Mouse (Mus musculus) frontal cortex, adult (tissue): Measurements from ENCODE around the gene Ptprt.

Experiments
- ATAC-seq: cut with Nextera tagmentation; 2 replicates; pipeline ENCODE4 v1.9.2; 2017; ENCODE audit warnings: mild to moderate bottlenecking, moderate library complexity, mixed read lengths; ENCODE audit not compliant: low TSS enrichment

The Ptprt gene

GRCm38 (mm10) chr2:162581651-162582050, 79.3 kb downstream of the Ptprt start:
- no peak for ATAC-seq

GRCm38 (mm10) chr2:162577819-162578218, 83.1 kb downstream of the Ptprt start:
- no peak for ATAC-seq

- no peak for ATAC-seq
Measured at GRCm38 (mm10) chr2:162572851-162573250, 88.1 kb downstream of the Ptprt start.

- ATAC-seq: peak; percentile 62
Measured at GRCm38 (mm10) chr2:162571037-162571436, 89.9 kb downstream of the Ptprt start.

- ATAC-seq: peak; percentile 62
Measured at GRCm38 (mm10) chr2:162568308-162569100, 92.4 kb downstream of the Ptprt start.

GRCm38 (mm10) chr2:162548312-162548711, 112.6 kb downstream of the Ptprt start:
- peak; percentile 47; the same call in 1 of the 2 replicates for ATAC-seq

- ATAC-seq: no peak
Measured at GRCm38 (mm10) chr2:162531638-162532037, 129.3 kb downstream of the Ptprt start.

GRCm38 (mm10) chr2:162528911-162529310, 132.0 kb downstream of the Ptprt start:
- ATAC-seq: no peak

GRCm38 (mm10) chr2:162515993-162516392, 145.0 kb downstream of the Ptprt start:
- no peak for ATAC-seq

- no peak for ATAC-seq
Measured at GRCm38 (mm10) chr2:162513072-162513471, 147.9 kb downstream of the Ptprt start.

GRCm38 (mm10) chr2:162512094-162512493, 148.9 kb downstream of the Ptprt start:
- no peak for ATAC-seq

- no peak for ATAC-seq
Measured at GRCm38 (mm10) chr2:162509016-162509415, 151.9 kb downstream of the Ptprt start.

GRCm38 (mm10) chr2:162507664-162508063, 153.3 kb downstream of the Ptprt start:
- ATAC-seq: no peak

- ATAC-seq: no peak
Measured at GRCm38 (mm10) chr2:162504850-162505249, 156.1 kb downstream of the Ptprt start.

- ATAC-seq: no peak
Measured at GRCm38 (mm10) chr2:162499501-162499915, 161.4 kb downstream of the Ptprt start.

GRCm38 (mm10) chr2:162498191-162498590, 162.8 kb downstream of the Ptprt start:
- no peak for ATAC-seq

GRCm38 (mm10) chr2:162484036-162484435, 176.9 kb downstream of the Ptprt start:
- ATAC-seq: no peak

- ATAC-seq: no peak
Measured at GRCm38 (mm10) chr2:162443106-162443505, 217.8 kb downstream of the Ptprt start.

- no peak for ATAC-seq
Measured at GRCm38 (mm10) chr2:162436646-162437045, 224.3 kb downstream of the Ptprt start.

- ATAC-seq: peak; percentile 98
Measured at GRCm38 (mm10) chr2:162430171-162430570, 230.8 kb downstream of the Ptprt start.

GRCm38 (mm10) chr2:162426114-162426513, 234.8 kb downstream of the Ptprt start:
- no peak for ATAC-seq

GRCm38 (mm10) chr2:162418181-162418580, 242.8 kb downstream of the Ptprt start:
- peak; percentile 57; the same call in 1 of the 2 replicates for ATAC-seq

GRCm38 (mm10) chr2:162413073-162413812, 247.7 kb downstream of the Ptprt start:
- no peak for ATAC-seq
